Mouse (Mus musculus) bone marrow, adult 2 months (tissue): Measurements from ENCODE around the gene Dtnbp1. TPM values are rescaled to one million over a fixed set of nuclear protein-coding genes. Genes with fewer than 3 reads are reported as not detected.

ENCODE experiments used
- H3K27ac ChIP-seq: fragments of 200-500 bp; 2 replicates; pipeline ENCODE4 v1.5.1; 2012; ENCODE audit warnings: low read depth, mild to moderate bottlenecking, control low read depth, inconsistent platforms, low read length; ENCODE audit not compliant: control insufficient read depth, poor library complexity, insufficient read depth
- H3K4me1 ChIP-seq: fragments of 200-500 bp; 2 replicates; pipeline ENCODE4 v1.6.1; 2011; ENCODE audit warnings: low read length; ENCODE audit not compliant: control insufficient read depth, insufficient read depth
- H3K4me3 ChIP-seq: fragments of 200-500 bp; replicated peaks from 2 replicates; pipeline ENCODE3; 2011; ENCODE audit warnings: mild to moderate bottlenecking, low read depth, low read length, control low read depth; ENCODE audit not compliant: control insufficient read depth
- CTCF ChIP-seq: fragments of 200-500 bp; IDR thresholded peaks from 2 replicates; pipeline ENCODE4 v1.5.1; 2011; ENCODE audit warnings: low read length, control low read depth; ENCODE audit not compliant: control insufficient read depth, insufficient read depth
- POLR2A ChIP-seq: fragments of 200-500 bp; IDR thresholded peaks from 2 replicates; pipeline ENCODE4 v1.6.1; 2011; ENCODE audit warnings: low read depth, mild to moderate bottlenecking, control low read depth, low read length, borderline replicate concordance; ENCODE audit not compliant: control insufficient read depth
- WGBS: fragments of 180-500 bp; shearing (Covaris S2); methylation state at CpG from one replicate; pipeline ENCODE4 v1.1.7; 2018; 5-methylcytosine and 5-hydroxymethylcytosine counted together
- polyA plus RNA-seq: library from polyadenylated mRNA; stranded (reverse); fragments of >200 nt; gene quantifications from 2 replicates; pipeline ENCODE4 v1.2.4, GENCODE M21; 2011; ENCODE audit warnings: low replicate concordance; ENCODE audit not compliant: missing spikeins, insufficient read depth, insufficient read length

Dtnbp1 gene
- 12.3 and 27.6 TPM in 2 replicates for polyA plus RNA-seq

- H3K4me1 ChIP-seq = peaks cover 3% of the 10 kb centered on the region; the same call in 1 of the 2 replicates
- peak within 1 kb of the TSS; percentile 90 for H3K4me3 ChIP-seq
- H3K27ac ChIP-seq = peak within 1 kb of the TSS; percentile 84
- TF ChIP-seq POLR2A (no peak; the same call in 1 of the 2 replicates), CTCF (peak; percentile 20; the same call in 1 of the 2 replicates)
- WGBS = 4% methylated on average over 56 of the region's 68 CpGs
Measured at GRCm38 (mm10) chr13:45001911-45002615, at the start of gene Dtnbp1. Gene Dtnbp1 (minus strand): TSS chr13:45002147.

DNA sequence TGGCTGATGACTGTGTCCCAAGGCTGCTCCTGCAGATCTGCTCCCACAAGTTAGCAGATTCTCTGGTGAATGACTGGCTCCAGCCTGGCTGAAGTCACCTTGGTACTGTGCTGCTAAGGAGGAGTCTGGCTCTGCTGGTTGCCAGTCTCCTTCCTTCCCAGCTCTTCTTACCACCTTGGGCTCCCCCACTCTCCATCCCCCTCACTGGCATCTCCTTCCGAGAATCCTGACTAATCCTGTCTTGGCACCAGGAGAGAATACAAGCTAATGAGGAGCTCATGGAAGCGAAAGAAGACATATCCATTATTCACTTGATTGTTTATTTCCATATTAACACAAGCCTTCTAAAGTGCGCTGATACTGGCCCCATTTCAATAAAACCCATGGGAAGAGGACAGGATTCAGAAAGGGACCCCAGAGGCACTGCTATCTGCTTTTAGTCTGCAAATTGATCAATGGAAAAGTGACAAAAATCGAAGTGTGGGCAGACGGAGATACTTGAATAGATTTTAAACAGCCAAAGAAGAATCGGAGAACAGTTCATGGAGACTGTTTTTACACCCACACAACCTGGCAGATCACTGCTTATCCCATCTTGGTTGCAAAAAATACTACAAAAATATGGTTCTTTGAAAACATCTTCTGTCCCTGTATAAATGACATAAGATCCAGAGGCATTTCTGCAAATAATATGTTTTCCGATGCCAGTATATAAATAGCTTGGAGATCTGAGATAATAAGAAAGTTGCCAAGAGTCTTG lies 47.5 kb upstream of the Dtnbp1 start:
- 80% methylated on average over 7 of the region's 7 CpGs for WGBS
- no peaks in the 10 kb centered on the region for H3K4me1 ChIP-seq
- no peak overlapping the region for H3K27ac ChIP-seq
- no peak overlapping the region for H3K4me3 ChIP-seq
- TF ChIP-seq POLR2A (no peak), CTCF (no peak)

DNA sequence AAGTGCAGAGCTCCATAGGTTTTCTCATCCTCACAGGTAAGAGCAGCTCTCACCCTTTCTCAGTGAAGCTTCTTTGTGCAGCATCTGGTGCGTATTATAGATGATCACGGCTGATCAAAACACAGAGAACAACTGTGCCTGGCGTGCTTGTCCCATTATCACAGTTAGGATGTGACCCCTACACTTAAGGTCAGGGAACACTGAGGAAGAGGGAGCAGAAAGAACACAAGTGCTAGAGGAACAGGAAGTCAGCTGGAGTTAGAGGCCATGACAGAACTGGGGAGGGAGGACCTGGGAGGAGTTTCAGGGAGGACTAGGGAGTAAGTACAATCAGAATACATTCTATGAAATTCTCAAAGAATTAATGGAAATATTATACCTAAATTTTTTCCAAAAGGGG lies 41.5 kb upstream of the Dtnbp1 start:
- Histone ChIP-seq H3K4me1 (no peaks in the 10 kb centered on the region; the same call in 1 of the 2 replicates), H3K4me3 (no peak overlapping the region), H3K27ac (no peak overlapping the region)
- no peak for TF ChIP-seq POLR2A
- TF ChIP-seq CTCF = no peak
- 85% methylated on average over 3 of the region's 3 CpGs for WGBS

DNA sequence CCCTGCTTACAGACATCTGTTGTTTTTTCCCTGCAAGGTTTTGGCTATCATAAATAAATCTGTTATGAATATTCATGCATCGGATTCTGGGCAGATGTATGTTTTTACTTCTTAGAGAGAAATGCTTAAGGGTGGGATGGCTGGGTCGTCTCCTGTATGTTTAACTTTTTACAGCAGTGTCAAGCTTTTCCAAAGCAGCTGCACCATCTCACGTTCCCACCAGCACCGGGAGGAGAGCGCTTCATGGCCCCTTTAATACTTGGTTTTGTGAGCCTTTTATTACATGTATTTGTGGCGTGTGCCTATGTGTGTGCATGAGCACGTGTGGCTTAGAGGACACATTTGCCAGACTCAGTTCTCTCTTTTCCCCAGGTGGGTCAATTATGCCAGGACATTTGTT lies 38.8 kb upstream of the Dtnbp1 start:
- no peaks in the 10 kb centered on the region; the same call in 1 of the 2 replicates for H3K4me1 ChIP-seq
- TF ChIP-seq CTCF = no peak
- TF ChIP-seq POLR2A = no peak
- 83% methylated on average over 7 of the region's 7 CpGs for WGBS
- H3K27ac ChIP-seq = no peak overlapping the region
- no peak overlapping the region for H3K4me3 ChIP-seq

GRCm38 (mm10) chr13:45040195-45040594 lies 38.2 kb upstream of the Dtnbp1 start:
- TF ChIP-seq POLR2A = no peak
- TF ChIP-seq CTCF = no peak
- 49% methylated on average over 4 of the region's 4 CpGs for WGBS
- Histone ChIP-seq H3K4me1 (no peaks in the 10 kb centered on the region; the same call in 1 of the 2 replicates), H3K4me3 (no peak overlapping the region), H3K27ac (no peak overlapping the region)

DNA sequence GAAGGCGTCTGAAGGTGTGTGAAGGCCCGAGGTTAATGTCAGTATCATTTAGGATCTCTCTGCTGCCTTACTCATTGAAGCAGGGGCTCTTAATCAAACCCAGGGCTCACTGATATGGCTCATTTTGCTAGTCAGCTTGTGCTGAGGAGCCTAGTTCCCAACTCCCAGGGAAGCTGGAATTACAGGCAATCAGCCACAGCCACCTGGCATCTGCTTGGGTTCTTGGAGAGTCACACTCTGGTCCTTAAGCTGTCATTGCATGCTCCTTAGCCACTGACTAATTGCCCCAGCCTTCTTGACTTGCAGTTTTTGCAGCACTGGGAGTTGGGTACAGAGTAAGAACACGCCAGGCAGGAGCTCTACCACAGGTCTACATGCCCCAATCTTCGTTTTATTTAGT lies 34.5 kb upstream of the Dtnbp1 start:
- Histone ChIP-seq H3K4me1 (no peaks in the 10 kb centered on the region; the same call in 1 of the 2 replicates), H3K4me3 (no peak overlapping the region), H3K27ac (no peak overlapping the region)
- TF ChIP-seq CTCF (no peak), POLR2A (no peak)
- WGBS = 86% methylated on average over 4 of the region's 4 CpGs

DNA sequence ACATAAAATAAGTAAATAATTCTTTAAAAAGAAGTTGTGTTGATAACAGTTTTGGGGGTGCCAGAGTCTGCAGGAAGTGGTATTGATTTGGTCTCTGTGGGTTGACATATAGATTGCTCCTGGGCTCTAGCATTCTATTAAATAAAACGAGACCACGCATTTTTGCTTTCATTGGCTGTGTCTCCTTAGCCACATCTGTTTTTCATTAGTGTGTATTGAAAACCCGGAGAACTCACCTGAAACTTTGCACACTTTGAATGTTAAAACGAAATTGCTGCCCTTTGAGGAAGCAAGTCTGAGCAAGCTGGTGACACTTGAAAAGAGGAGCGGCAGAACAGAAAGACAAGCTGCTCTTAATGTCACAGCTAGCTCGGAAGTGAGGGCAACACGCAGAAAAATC lies 32.8 kb upstream of the Dtnbp1 start:
- 59% methylated on average over 7 of the region's 7 CpGs for WGBS
- no peak overlapping the region for H3K27ac ChIP-seq
- no peak overlapping the region for H3K4me3 ChIP-seq
- TF ChIP-seq POLR2A = no peak
- TF ChIP-seq CTCF = no peak
- H3K4me1 ChIP-seq = no peaks in the 10 kb centered on the region; the same call in 1 of the 2 replicates

DNA sequence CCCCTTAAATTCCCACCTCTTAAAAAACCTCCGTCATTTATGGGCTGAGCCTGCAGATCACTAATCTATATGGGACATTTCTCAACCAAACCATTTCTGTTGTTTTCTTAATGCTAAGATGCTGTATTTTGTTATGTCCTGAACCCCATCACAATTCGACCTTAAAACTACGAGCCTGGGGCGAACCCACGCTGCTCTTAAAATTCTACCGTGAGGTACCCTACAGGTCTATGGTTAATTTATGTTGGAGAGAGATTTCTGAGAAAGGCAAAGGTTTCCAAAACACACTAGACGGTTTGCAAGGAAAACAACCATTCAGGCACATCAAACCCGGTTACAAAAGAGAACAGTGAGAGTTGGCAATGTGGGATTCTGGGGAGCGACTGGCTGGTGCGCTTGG lies 31.4 kb upstream of the Dtnbp1 start:
- no peak for TF ChIP-seq POLR2A
- no peak for TF ChIP-seq CTCF
- Histone ChIP-seq H3K4me1 (no peaks in the 10 kb centered on the region; the same call in 1 of the 2 replicates), H3K4me3 (no peak overlapping the region), H3K27ac (no peak overlapping the region)
- 87% methylated on average over 10 of the region's 10 CpGs for WGBS
